Mouse (Mus musculus) hindbrain, embryonic 10.5 days (tissue): ENCODE measurements at regions not wholly inside any gene's neighbourhood (a gene's known extent, or its start where the extent isn't known, plus 50 kb on each side); places are given as distances from the start of the nearest gene placed in this dataset.

Experiments
- DNase-seq: peaks from one replicate; pipeline ENCODE4 v3.0.0-alpha.2; 2017; ENCODE audit warnings: low spot score
- H3K27ac ChIP-seq: fragments of 300-500 bp; sonication (generic); 2 replicates; pipeline ENCODE4 v1.5.1; 2016; ENCODE audit warnings: mild to moderate bottlenecking, moderate library complexity
- H3K27me3 ChIP-seq: fragments of 300-500 bp; sonication (generic); 2 replicates; pipeline ENCODE4 v1.6.1; 2016; ENCODE audit warnings: mild to moderate bottlenecking; ENCODE audit not compliant: poor library complexity, insufficient read depth, severe bottlenecking
- H3K36me3 ChIP-seq: fragments of 300-500 bp; sonication (generic); 2 replicates; pipeline ENCODE4 v1.6.1; 2016; ENCODE audit warnings: mild to moderate bottlenecking, moderate library complexity
- H3K4me1 ChIP-seq: fragments of 300-500 bp; sonication (generic); replicated peaks from 2 replicates; pipeline ENCODE4 v1.6.1; 2016; ENCODE audit warnings: mild to moderate bottlenecking
- H3K4me3 ChIP-seq: fragments of 300-500 bp; sonication (generic); 2 replicates; pipeline ENCODE4 v1.5.1; 2016; ENCODE audit warnings: mild to moderate bottlenecking, moderate library complexity
- H3K9me3 ChIP-seq: fragments of 300-500 bp; sonication (generic); 2 replicates; pipeline ENCODE4 v1.6.1; 2016; ENCODE audit warnings: mild to moderate bottlenecking, moderate library complexity
- WGBS: fragments of 180-500 bp; shearing (Covaris S2); methylation state at CpG from one replicate; pipeline ENCODE4 v1.1.7; 2016; 5-methylcytosine and 5-hydroxymethylcytosine counted together

DNA sequence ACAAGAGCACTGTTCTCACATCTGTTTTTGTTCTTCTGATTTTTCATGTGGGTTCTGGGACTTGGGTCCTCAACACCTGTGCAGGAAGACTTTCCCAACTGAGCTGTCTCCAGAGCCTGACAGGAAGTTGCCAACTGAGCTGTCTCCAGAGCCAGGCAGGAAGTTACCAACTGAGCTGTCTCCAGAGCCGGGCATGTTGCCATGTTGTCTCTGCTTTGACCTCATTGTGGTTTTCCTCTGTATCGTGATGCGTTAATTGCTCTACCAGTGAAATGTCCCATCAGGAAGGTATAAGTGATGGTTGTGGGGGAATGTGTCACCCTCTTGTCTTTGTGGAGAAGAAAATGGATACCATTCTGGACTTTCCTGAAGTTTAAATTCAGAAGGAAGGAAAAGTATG is 54.4 kb upstream of the Olfm4 start:
- no peaks in the 10 kb centered on the region for H3K36me3 ChIP-seq
- 89% methylated on average over 3 of the region's 3 CpGs for WGBS
- H3K27me3 ChIP-seq: no peaks in the 10 kb centered on the region
- no peaks in the 10 kb centered on the region for H3K9me3 ChIP-seq
- no peak for DNase-seq
- no peaks in the 10 kb centered on the region for H3K4me1 ChIP-seq
- no peak overlapping the region for H3K4me3 ChIP-seq
- H3K27ac ChIP-seq: no peak overlapping the region

GRCm38 (mm10) chr14:79927161-79927560 is 56.7 kb upstream of the Olfm4 start:
- no peaks in the 10 kb centered on the region for H3K27me3 ChIP-seq
- 92% methylated on average over 1 of the region's 1 CpGs for WGBS
- no peaks in the 10 kb centered on the region for H3K9me3 ChIP-seq
- H3K36me3 ChIP-seq: no peaks in the 10 kb centered on the region
- H3K4me3 ChIP-seq: no peak overlapping the region
- no peak overlapping the region for H3K27ac ChIP-seq
- no peak for DNase-seq
- no peaks in the 10 kb centered on the region for H3K4me1 ChIP-seq

DNA sequence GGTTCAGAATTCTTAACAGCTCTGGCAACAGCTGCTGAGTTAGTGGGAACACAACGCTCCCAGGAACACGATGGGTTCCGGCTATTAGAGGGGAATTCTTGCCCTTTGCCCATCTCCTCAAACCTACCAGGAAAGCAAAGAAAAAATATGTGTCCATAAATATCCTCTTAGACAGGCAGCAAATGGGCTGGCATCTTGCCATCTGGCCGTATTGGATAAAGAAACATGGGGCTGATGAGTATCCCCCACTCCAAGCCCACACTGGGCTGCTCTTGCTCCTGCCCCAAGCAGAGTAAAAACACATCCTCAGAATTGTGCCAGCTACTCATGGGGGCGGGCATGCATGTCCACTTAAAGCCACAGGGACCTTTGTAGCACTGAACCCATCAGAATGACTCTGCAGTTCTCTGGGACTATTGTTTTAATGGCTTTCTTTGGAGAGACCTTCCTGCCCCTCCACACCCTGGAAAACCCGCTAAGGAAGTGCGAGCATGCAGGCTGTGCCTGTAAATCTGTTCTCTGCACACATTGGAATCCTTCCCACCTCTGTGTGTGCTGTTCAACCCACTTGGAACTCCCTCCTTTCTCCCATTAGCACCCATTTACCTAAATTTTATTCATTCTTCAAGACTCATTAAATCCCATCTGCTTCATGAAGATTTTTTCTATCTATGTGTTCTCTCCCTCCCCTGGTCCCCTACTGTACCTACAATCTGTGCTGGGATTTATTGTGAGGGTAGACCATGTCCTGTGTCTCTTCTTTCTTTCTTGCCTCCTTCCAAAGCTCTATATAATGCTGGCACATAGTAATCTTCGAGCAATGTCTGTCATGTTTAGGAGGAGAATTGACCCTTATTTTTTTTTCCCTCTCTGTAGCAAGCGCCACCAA is 66.7 kb upstream of the Olfm4 start:
- H3K27me3 ChIP-seq: no peaks in the 10 kb centered on the region
- 82% methylated on average over 9 of the region's 9 CpGs for WGBS
- H3K4me1 ChIP-seq: no peaks in the 10 kb centered on the region
- H3K27ac ChIP-seq: no peak overlapping the region
- H3K36me3 ChIP-seq: no peaks in the 10 kb centered on the region
- H3K9me3 ChIP-seq: no peaks in the 10 kb centered on the region
- H3K4me3 ChIP-seq: no peak overlapping the region
- no peak for DNase-seq

DNA sequence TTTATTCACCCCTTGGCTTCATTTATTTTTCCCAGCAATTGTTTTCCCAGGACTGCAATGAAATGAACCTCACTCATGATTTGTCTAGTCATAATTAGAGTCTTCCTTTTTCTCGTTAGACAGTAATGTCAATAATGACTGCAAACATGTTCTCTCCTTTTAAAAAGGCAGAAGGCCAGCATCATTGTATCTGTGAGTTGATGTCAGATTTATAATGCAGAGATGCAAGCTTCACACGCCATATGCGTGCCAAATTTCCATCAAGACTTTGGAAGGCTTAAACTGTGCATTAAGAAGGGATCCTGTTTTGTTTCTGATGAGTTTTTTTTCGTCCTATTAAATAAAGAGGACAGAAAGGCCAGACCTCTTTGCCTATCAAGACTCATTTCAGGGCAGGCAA is 68.9 kb upstream of the Olfm4 start:
- DNase-seq: no peak
- Histone ChIP-seq H3K4me1 (peaks cover 5% of the 10 kb centered on the region), H3K27me3 (peaks cover 10% of the 10 kb centered on the region), H3K9me3 (no peaks in the 10 kb centered on the region), H3K27ac (no peak overlapping the region), H3K36me3 (no peaks in the 10 kb centered on the region), H3K4me3 (no peak overlapping the region)
- WGBS: 82% methylated on average over 4 of the region's 4 CpGs

- Histone ChIP-seq H3K36me3 (no peaks in the 10 kb centered on the region), H3K4me3 (no peak overlapping the region), H3K27ac (no peak overlapping the region), H3K4me1 (peaks cover 16% of the 10 kb centered on the region), H3K27me3 (peaks cover 10% of the 10 kb centered on the region), H3K9me3 (no peaks in the 10 kb centered on the region)
- DNase-seq: no peak
These were observed 70.6 kb upstream of the Olfm4 start for GRCm38 (mm10) chr14:79913315-79913714.

DNA sequence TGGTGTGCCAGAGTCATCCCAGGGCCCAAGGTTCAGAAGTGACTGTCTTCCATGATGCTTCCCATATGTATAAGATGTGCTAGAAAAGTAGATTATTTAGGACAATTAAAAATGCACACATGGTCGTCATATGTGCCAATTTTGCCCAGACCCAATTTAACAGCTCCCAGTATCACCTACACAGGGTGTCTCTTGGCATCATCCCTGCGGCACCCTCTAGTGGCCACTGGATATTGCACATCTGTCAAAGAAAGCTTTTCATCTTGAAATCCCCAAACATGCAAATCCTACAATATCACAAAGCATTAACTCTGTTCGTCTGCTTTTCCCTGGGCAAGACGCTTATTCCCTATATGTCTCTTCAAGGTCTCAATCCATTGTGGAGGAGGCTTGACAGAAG is 71.3 kb upstream of the Olfm4 start:
- Histone ChIP-seq H3K4me1 (peaks cover 22% of the 10 kb centered on the region), H3K27ac (no peak overlapping the region), H3K36me3 (no peaks in the 10 kb centered on the region), H3K9me3 (no peaks in the 10 kb centered on the region), H3K4me3 (no peak overlapping the region), H3K27me3 (peaks cover 16% of the 10 kb centered on the region)
- WGBS: 49% methylated on average over 4 of the region's 4 CpGs
- DNase-seq: peak; percentile 59

DNA sequence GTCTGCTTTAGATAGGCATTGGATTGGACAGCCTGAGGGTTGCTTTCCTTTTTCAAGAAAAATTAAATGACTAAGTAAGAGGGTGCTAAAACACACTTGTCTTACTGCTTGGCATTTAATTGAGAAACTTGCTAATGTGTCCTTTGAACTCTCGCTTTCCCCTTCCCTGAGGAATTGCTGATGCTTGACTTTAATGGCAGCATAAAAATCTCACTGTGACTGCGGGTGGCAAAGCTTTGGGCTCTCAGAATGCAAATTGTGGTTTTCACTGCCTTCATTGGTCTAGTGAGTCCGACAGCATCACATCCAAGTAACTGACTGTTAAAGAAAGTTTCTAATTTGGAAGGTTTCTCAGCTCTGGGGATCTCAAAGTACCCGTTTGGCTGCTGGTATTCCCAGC is 76.1 kb upstream of the Olfm4 start:
- no peak for DNase-seq
- 0 out of 2 replicates have a peak overlapping the region, but pooled peaks have one; percentile 29 for H3K27ac ChIP-seq
- H3K4me1 ChIP-seq: peaks cover 52% of the 10 kb centered on the region
- H3K36me3 ChIP-seq: no peaks in the 10 kb centered on the region
- H3K4me3 ChIP-seq: no peak overlapping the region
- H3K27me3 ChIP-seq: peaks cover 22% of the 10 kb centered on the region
- no peaks in the 10 kb centered on the region for H3K9me3 ChIP-seq
- WGBS: 42% methylated on average over 4 of the region's 4 CpGs

DNA sequence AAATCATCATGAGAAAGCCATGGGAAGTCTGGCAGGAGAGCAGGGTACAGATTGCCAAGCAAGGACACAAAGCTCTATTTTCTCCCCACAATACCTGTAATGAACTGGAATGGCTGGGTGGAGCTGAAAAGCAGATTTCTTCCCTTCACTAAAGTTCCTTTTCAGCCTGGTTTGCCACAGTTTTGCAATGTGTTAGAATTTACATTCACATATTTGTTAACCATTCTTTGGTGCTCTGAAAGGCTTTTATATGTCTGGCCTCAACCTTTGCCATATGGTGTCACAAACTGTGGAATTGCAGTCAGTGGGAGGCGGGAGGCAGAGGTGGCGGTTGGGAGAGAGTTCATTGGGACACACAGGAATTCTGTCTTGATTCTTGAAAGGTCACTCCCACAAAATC is 78.3 kb upstream of the Olfm4 start:
- WGBS: 43% methylated on average over 2 of the region's 2 CpGs
- H3K36me3 ChIP-seq: no peaks in the 10 kb centered on the region
- no peaks in the 10 kb centered on the region for H3K9me3 ChIP-seq
- no peak overlapping the region for H3K27ac ChIP-seq
- H3K4me1 ChIP-seq: peaks cover 64% of the 10 kb centered on the region
- H3K27me3 ChIP-seq: peaks cover 13% of the 10 kb centered on the region
- no peak overlapping the region for H3K4me3 ChIP-seq
- peak; percentile 47 for DNase-seq

- peak; percentile 37 for DNase-seq
- 13% methylated on average over 1 of the region's 1 CpGs for WGBS
- no peaks in the 10 kb centered on the region for H3K9me3 ChIP-seq
- H3K4me1 ChIP-seq: peaks cover 52% of the 10 kb centered on the region
- H3K4me3 ChIP-seq: no peak overlapping the region
- H3K27me3 ChIP-seq: peaks cover 15% of the 10 kb centered on the region
- no peaks in the 10 kb centered on the region for H3K36me3 ChIP-seq
- H3K27ac ChIP-seq: peak overlapping the region; percentile 66
These were observed 81.5 kb upstream of the Olfm4 start for GRCm38 (mm10) chr14:79902355-79902754.

DNA sequence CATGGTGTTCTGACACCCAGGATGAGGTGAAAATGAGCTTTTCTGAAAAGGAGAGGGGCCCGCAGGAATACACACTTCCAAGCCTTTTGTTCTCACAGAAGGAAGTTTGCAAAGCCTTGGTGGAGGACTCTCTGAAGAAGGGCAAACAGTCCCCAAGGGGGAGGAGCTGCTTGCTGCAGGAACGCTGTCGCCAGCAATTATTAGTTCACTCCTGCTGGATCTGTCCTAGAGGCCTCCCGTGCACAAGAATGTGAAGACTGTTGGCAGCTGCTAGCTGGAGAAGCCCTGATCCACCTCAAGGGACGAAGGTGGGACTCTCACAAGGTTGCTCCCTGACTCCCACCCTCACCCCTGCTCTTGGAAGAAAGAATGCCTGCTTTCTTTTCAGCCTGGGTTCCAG is 85.6 kb upstream of the Olfm4 start:
- H3K9me3 ChIP-seq: no peaks in the 10 kb centered on the region
- 12% methylated on average over 5 of the region's 5 CpGs for WGBS
- no peak overlapping the region for H3K4me3 ChIP-seq
- peaks cover 28% of the 10 kb centered on the region for H3K4me1 ChIP-seq
- no peaks in the 10 kb centered on the region for H3K36me3 ChIP-seq
- peak overlapping the region; percentile 69 for H3K27ac ChIP-seq
- H3K27me3 ChIP-seq: peaks cover 15% of the 10 kb centered on the region
- DNase-seq: no peak

- Histone ChIP-seq H3K36me3 (no peaks in the 10 kb centered on the region), H3K4me1 (peaks cover 5% of the 10 kb centered on the region), H3K4me3 (no peak overlapping the region), H3K27me3 (peaks cover 10% of the 10 kb centered on the region), H3K27ac (no peak overlapping the region), H3K9me3 (no peaks in the 10 kb centered on the region)
- no peak for DNase-seq
- 78% methylated on average over 4 of the region's 4 CpGs for WGBS
These were observed 90.6 kb upstream of the Olfm4 start for GRCm38 (mm10) chr14:79893241-79893640.

DNA sequence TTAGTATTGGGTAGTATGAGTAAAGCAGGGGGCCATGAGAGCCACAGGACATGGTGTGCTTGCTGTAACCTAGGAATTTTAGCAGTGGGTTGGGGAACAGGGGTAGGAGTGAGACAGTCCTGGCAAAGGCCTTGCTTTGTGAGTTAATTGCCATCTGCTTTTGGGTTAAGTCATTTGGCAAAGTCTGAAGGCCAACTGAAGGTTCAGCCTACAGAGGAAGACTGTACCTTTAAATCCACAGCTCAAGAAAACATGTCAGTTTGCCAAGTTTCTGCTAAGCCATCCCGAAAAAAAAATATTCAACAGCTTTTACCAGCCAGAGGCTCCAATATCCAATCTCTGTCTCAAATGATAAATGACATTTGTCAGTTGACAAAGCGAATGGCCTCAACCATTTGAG is 93.2 kb upstream of the Olfm4 start:
- H3K4me3 ChIP-seq: no peak overlapping the region
- no peak for DNase-seq
- 87% methylated on average over 2 of the region's 2 CpGs for WGBS

GRCm38 (mm10) chr14:79890280-79890679 is 93.6 kb upstream of the Olfm4 start:
- Histone ChIP-seq H3K4me3 (no peak overlapping the region), H3K9me3 (no peaks in the 10 kb centered on the region), H3K4me1 (no peaks in the 10 kb centered on the region), H3K27ac (no peak overlapping the region), H3K36me3 (no peaks in the 10 kb centered on the region), H3K27me3 (peaks cover 23% of the 10 kb centered on the region; the same call in 1 of the 2 replicates)
- WGBS: 77% methylated on average over 4 of the region's 4 CpGs
- no peak for DNase-seq

More for the DNA sequence above, 93.2 kb upstream of the Olfm4 start:
- Histone ChIP-seq H3K27me3 (peaks cover 19% of the 10 kb centered on the region; the same call in 1 of the 2 replicates), H3K4me1 (no peaks in the 10 kb centered on the region), H3K36me3 (no peaks in the 10 kb centered on the region), H3K27ac (no peak overlapping the region), H3K9me3 (no peaks in the 10 kb centered on the region)
